Comparison of ENCODE assay signal across 31 mouse cellular contexts in the genomic region with DNA sequence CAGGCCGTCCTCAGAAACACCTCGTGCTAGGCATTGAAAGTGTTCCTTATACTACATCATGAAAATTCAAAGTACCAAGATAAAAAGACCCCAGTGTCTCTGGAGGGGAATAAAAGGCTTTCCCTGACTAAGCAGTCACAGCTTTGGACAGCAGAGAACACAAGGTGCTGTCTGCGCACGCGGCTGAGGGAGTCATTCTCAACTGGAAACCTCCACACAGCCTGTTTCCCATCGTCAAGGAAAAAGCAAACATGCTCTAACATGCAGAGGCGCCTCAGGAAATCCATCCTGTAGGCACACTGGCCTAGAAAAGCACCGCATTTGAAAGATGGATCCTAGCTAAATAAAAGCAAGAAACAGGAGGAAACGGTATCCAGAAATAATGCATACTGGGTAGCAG.
A peak's percentile ranks its signal among the peaks of the same experiment; 100 is the strongest.
DNase-seq lines count a peak whose midpoint lies in the region; ATAC-seq and TF ChIP-seq lines count a peak whose summit lies in the region.
"Had no signal": no experiment of that assay in that cellular context is flagged by ENCODE, and none has a peak within 500 bp of the region (broad histone marks: within the 10 kb centered on the region; RNA-seq: fewer than 3 reads in every experiment).

No protein-coding gene starts in this region.

- H3K9me3 ChIP-seq in embryonic facial prominence, embryonic 11.5 days (replicated peaks; ENCODE audit: control insufficient read depth, low read length) = no peaks in the 10 kb centered on the region
- H3K9me3 ChIP-seq in embryonic facial prominence, embryonic 10.5 days = no peaks in the 10 kb centered on the region
- no peaks in the 10 kb centered on the region for H3K9me3 ChIP-seq in hindbrain, postnatal 0 days (ENCODE audit: low read length)
- no peaks in the 10 kb centered on the region for H3K9me3 ChIP-seq in hindbrain, embryonic 13.5 days
- H3K9me3 ChIP-seq in midbrain, embryonic 16.5 days (replicated peaks; ENCODE audit: control insufficient read depth, low read length, poor library complexity, severe bottlenecking) = no peaks in the 10 kb centered on the region
- H3K9me3 ChIP-seq in midbrain, embryonic 13.5 days = no peaks in the 10 kb centered on the region
- no peaks in the 10 kb centered on the region for H3K9me3 ChIP-seq in neural tube, embryonic 15.5 days (replicated peaks)
- H3K9me3 ChIP-seq: embryonic facial prominence, embryonic 12.5 days; forebrain, embryonic 13.5 days; heart, embryonic 12.5 days; intestine, embryonic 15.5 days; limb, embryonic 12.5 days; liver, embryonic 12.5 days had no signal

- H3K4me1 ChIP-seq in embryonic facial prominence, embryonic 11.5 days (ENCODE audit: control insufficient read depth, insufficient read depth, low read length) = no peaks in the 10 kb centered on the region
- H3K4me1 ChIP-seq in embryonic facial prominence, embryonic 10.5 days = no peaks in the 10 kb centered on the region
- H3K4me1 ChIP-seq in hindbrain, postnatal 0 days (ENCODE audit: insufficient read depth, low read length) = no peaks in the 10 kb centered on the region
- peaks cover 4% of the 10 kb centered on the region for H3K4me1 ChIP-seq in hindbrain, embryonic 13.5 days (replicated peaks)
- peaks cover 11% of the 10 kb centered on the region for H3K4me1 ChIP-seq in midbrain, embryonic 16.5 days (ENCODE audit: control insufficient read depth, insufficient read depth, low read length)
- peaks cover 8% of the 10 kb centered on the region for H3K4me1 ChIP-seq in midbrain, embryonic 13.5 days (replicated peaks)
- H3K4me1 ChIP-seq in neural tube, embryonic 15.5 days = 0 out of 2 replicates have a peak, but pooled peaks cover 5% of the 10 kb centered on the region
- H3K4me1 ChIP-seq: embryonic facial prominence, embryonic 12.5 days; heart, embryonic 12.5 days; intestine, embryonic 15.5 days; limb, embryonic 12.5 days; liver, embryonic 12.5 days; megakaryocyte, embryonic 14.5 days had no signal

- H3K27ac ChIP-seq in embryonic facial prominence, embryonic 11.5 days (replicated peaks; ENCODE audit: low read depth, low read length) = no peak overlapping the region
- H3K27ac ChIP-seq in embryonic facial prominence, embryonic 10.5 days (replicated peaks) = no peak overlapping the region
- peak overlapping the region; percentile 32 for H3K27ac ChIP-seq in hindbrain, postnatal 0 days
- no peak overlapping the region; the same call in 1 of the 2 replicates for H3K27ac ChIP-seq in hindbrain, embryonic 13.5 days
- H3K27ac ChIP-seq in midbrain, embryonic 16.5 days (ENCODE audit: low read length) = peak overlapping the region; percentile 35; the same call in 1 of the 2 replicates
- no peak overlapping the region for H3K27ac ChIP-seq in midbrain, embryonic 13.5 days
- no peak overlapping the region; the same call in 1 of the 2 replicates for H3K27ac ChIP-seq in neural tube, embryonic 15.5 days (replicated peaks)
- H3K27ac ChIP-seq: embryonic facial prominence, embryonic 12.5 days; forebrain, embryonic 13.5 days; heart, adult 2 months; intestine, embryonic 15.5 days; limb, embryonic 12.5 days; liver, embryonic 12.5 days had no signal

- WGBS in embryonic facial prominence, embryonic 11.5 days = 79% methylated on average over 9 of the region's 9 CpGs
- WGBS in embryonic facial prominence, embryonic 10.5 days = 82% methylated on average over 9 of the region's 9 CpGs
- WGBS in hindbrain, postnatal 0 days = 57% methylated on average over 9 of the region's 9 CpGs
- WGBS in hindbrain, embryonic 13.5 days = 79% methylated on average over 9 of the region's 9 CpGs
- 55% methylated on average over 9 of the region's 9 CpGs for WGBS in midbrain, embryonic 16.5 days
- 58% methylated on average over 9 of the region's 9 CpGs for WGBS in midbrain, embryonic 13.5 days
- WGBS in neural tube, embryonic 15.5 days = 65% methylated on average over 9 of the region's 9 CpGs

- H3K9ac ChIP-seq in embryonic facial prominence, embryonic 11.5 days (replicated peaks; ENCODE audit: low read length) = no peak overlapping the region
- H3K9ac ChIP-seq in hindbrain, postnatal 0 days (replicated peaks; ENCODE audit: low read length) = no peak overlapping the region
- H3K9ac ChIP-seq in hindbrain, embryonic 13.5 days = no peak overlapping the region
- H3K9ac ChIP-seq in midbrain, embryonic 16.5 days (ENCODE audit: low read depth, low read length) = peak overlapping the region; percentile 38; the same call in 1 of the 2 replicates
- no peak overlapping the region for H3K9ac ChIP-seq in midbrain, embryonic 13.5 days (replicated peaks)
- no peak overlapping the region for H3K9ac ChIP-seq in neural tube, embryonic 15.5 days (replicated peaks)
- H3K9ac ChIP-seq: embryonic facial prominence, embryonic 12.5 days; forebrain, embryonic 13.5 days; heart, embryonic 12.5 days; intestine, embryonic 15.5 days; limb, embryonic 12.5 days; liver, embryonic 12.5 days; liver, postnatal 0 days had no signal

- TF ChIP-seq CTCF in hindbrain, postnatal 0 days (IDR thresholded peaks at IDR 0.05; ENCODE audit: low read depth) = no peak

- ATAC-seq in embryonic facial prominence, embryonic 11.5 days (replicated peaks; ENCODE audit: insufficient number of reproducible peaks, low FRiP score, low TSS enrichment, low read depth) = no peak
- no peak for ATAC-seq in hindbrain, postnatal 0 days
- ATAC-seq in hindbrain, embryonic 13.5 days (ENCODE audit: low FRiP score) = no peak
- no peak for ATAC-seq in midbrain, embryonic 16.5 days
- no peak; the same call in 1 of the 2 replicates for ATAC-seq in midbrain, embryonic 13.5 days
- 0 out of 2 replicates have a peak, but pooled peaks have one; percentile 30 for ATAC-seq in neural tube, embryonic 15.5 days (ENCODE audit: low FRiP score)
- ATAC-seq: activated CD4-positive, CD25-positive, alpha-beta regulatory T cell, adult 4 months; forebrain, embryonic 13.5 days; hindbrain, embryonic 16.5 days; intestine, embryonic 15.5 days; liver, embryonic 12.5 days; liver, postnatal 0 days had no signal

- H3K4me3 ChIP-seq in embryonic facial prominence, embryonic 11.5 days (ENCODE audit: low read depth, low read length) = no peak overlapping the region
- H3K4me3 ChIP-seq in embryonic facial prominence, embryonic 10.5 days = no peak overlapping the region
- H3K4me3 ChIP-seq in hindbrain, postnatal 0 days (ENCODE audit: low read length) = no peak overlapping the region
- no peak overlapping the region for H3K4me3 ChIP-seq in hindbrain, embryonic 13.5 days
- H3K4me3 ChIP-seq in midbrain, embryonic 16.5 days (ENCODE audit: low read depth, low read length) = no peak overlapping the region
- H3K4me3 ChIP-seq in midbrain, embryonic 13.5 days (replicated peaks) = no peak overlapping the region
- no peak overlapping the region for H3K4me3 ChIP-seq in neural tube, embryonic 15.5 days (replicated peaks)
- H3K4me3 ChIP-seq: embryonic facial prominence, embryonic 12.5 days; erythroblast, embryonic 14.5 days; forebrain, embryonic 13.5 days; heart, adult 2 months; heart, embryonic 12.5 days; intestine, embryonic 15.5 days; limb, embryonic 12.5 days; liver, embryonic 12.5 days; megakaryocyte, embryonic 14.5 days had no signal

- no peak overlapping the region for H3K4me2 ChIP-seq in embryonic facial prominence, embryonic 11.5 days (ENCODE audit: low read depth, low read length)
- no peak overlapping the region for H3K4me2 ChIP-seq in hindbrain, postnatal 0 days (ENCODE audit: low read depth, low read length)
- H3K4me2 ChIP-seq in hindbrain, embryonic 13.5 days = no peak overlapping the region
- no peak overlapping the region for H3K4me2 ChIP-seq in midbrain, embryonic 16.5 days (ENCODE audit: low read length)
- no peak overlapping the region for H3K4me2 ChIP-seq in midbrain, embryonic 13.5 days (replicated peaks)
- no peak overlapping the region for H3K4me2 ChIP-seq in neural tube, embryonic 15.5 days
- H3K4me2 ChIP-seq: embryonic facial prominence, embryonic 12.5 days; forebrain, embryonic 13.5 days; heart, embryonic 12.5 days; intestine, embryonic 15.5 days; limb, embryonic 12.5 days; liver, embryonic 12.5 days had no signal

- peak; percentile 13 for DNase-seq in embryonic facial prominence, embryonic 11.5 days (ENCODE audit: low spot score)
- no peak for DNase-seq in embryonic facial prominence, embryonic 10.5 days (ENCODE audit: low spot score)
- DNase-seq in hindbrain, postnatal 0 days (ENCODE audit: low spot score) = no peak
- DNase-seq in urinary bladder, postnatal 10 days (ENCODE audit: low spot score) = no peak
- DNase-seq: adrenal gland, adult 8-10 months; cerebellum, adult 8-10 months; cerebellum, postnatal 25 days; heart, adult 2 months; heart, postnatal 4 days; kidney, adult 2 months; kidney, postnatal 36 days; layer of hippocampus, postnatal 36 days; liver, postnatal 0 days; lung, postnatal 4 days; thymus, adult 2 months; thymus, postnatal 36 days had no signal

- no peaks in the 10 kb centered on the region for H3K36me3 ChIP-seq in embryonic facial prominence, embryonic 11.5 days (replicated peaks; ENCODE audit: control insufficient read depth, insufficient read depth, low read depth, low read length)
- no peaks in the 10 kb centered on the region for H3K36me3 ChIP-seq in embryonic facial prominence, embryonic 10.5 days (replicated peaks)
- no peaks in the 10 kb centered on the region for H3K36me3 ChIP-seq in hindbrain, postnatal 0 days (ENCODE audit: insufficient read depth, low read length)
- no peaks in the 10 kb centered on the region for H3K36me3 ChIP-seq in hindbrain, embryonic 13.5 days
- no peaks in the 10 kb centered on the region for H3K36me3 ChIP-seq in midbrain, embryonic 16.5 days (ENCODE audit: control insufficient read depth, insufficient read depth, low read length)
- no peaks in the 10 kb centered on the region for H3K36me3 ChIP-seq in midbrain, embryonic 13.5 days
- no peaks in the 10 kb centered on the region for H3K36me3 ChIP-seq in neural tube, embryonic 15.5 days
- H3K36me3 ChIP-seq: embryonic facial prominence, embryonic 12.5 days; heart, embryonic 12.5 days; intestine, embryonic 15.5 days; limb, embryonic 12.5 days; liver, embryonic 12.5 days had no signal

- no peaks in the 10 kb centered on the region for H3K27me3 ChIP-seq in embryonic facial prominence, embryonic 11.5 days (ENCODE audit: control insufficient read depth, insufficient read depth, low read length)
- no peaks in the 10 kb centered on the region for H3K27me3 ChIP-seq in embryonic facial prominence, embryonic 10.5 days (replicated peaks; ENCODE audit: low read depth, poor library complexity, severe bottlenecking)
- H3K27me3 ChIP-seq in hindbrain, postnatal 0 days (ENCODE audit: insufficient read depth, low read length) = no peaks in the 10 kb centered on the region
- no peaks in the 10 kb centered on the region for H3K27me3 ChIP-seq in hindbrain, embryonic 13.5 days
- no peaks in the 10 kb centered on the region for H3K27me3 ChIP-seq in midbrain, embryonic 16.5 days (ENCODE audit: control insufficient read depth, insufficient read depth, low read depth, low read length)
- H3K27me3 ChIP-seq in midbrain, embryonic 13.5 days = no peaks in the 10 kb centered on the region
- H3K27me3 ChIP-seq in neural tube, embryonic 15.5 days (replicated peaks) = no peaks in the 10 kb centered on the region
- H3K27me3 ChIP-seq: CH12.LX; embryonic facial prominence, embryonic 12.5 days; forebrain, embryonic 13.5 days; heart, embryonic 12.5 days; intestine, embryonic 15.5 days; limb, embryonic 12.5 days; liver, embryonic 12.5 days; megakaryocyte, embryonic 14.5 days had no signal

Comparison
In these comparisons a context has a peak if more than half of its experiments do, and no peak if none do; other contexts are left out.
1. H3K27ac ChIP-seq: peak in hindbrain, postnatal 0 days (single experiment) and midbrain, embryonic 16.5 days (single experiment); none in embryonic facial prominence, embryonic 11.5 days (single experiment), embryonic facial prominence, embryonic 10.5 days (single experiment), hindbrain, embryonic 13.5 days (single experiment), midbrain, embryonic 13.5 days (single experiment) and neural tube, embryonic 15.5 days (single experiment).